Mouse (Mus musculus) right cerebral cortex, adult 2 months (tissue): ENCODE results near the gene Rag1.
A peak's percentile ranks its signal among the peaks of the same experiment; 100 is the strongest.

Source experiments
- DNase-seq, 2 experiments: peaks; one replicate each; pipeline ENCODE4 v3.0.0; 2021 to 2022; ENCODE audit warnings: low spot score in 2 of 2

Gene Rag1

GRCm38 (mm10) chr2:101638979-101639839 is 10.1 kb downstream of the Rag1 start:
- no peak for DNase-seq

- DNase-seq, result peak; percentile 89 to 93
Measured at GRCm38 (mm10) chr2:101628297-101629236, 20.7 kb downstream of the Rag1 start.

GRCm38 (mm10) chr2:101627227-101627626 is 22.1 kb downstream of the Rag1 start:
- no peak for DNase-seq

- DNase-seq, result no peak
Measured at GRCm38 (mm10) chr2:101624526-101624925, 24.8 kb downstream of the Rag1 start, which contains the start of gene Rag2. Gene Rag2, plus strand, starts transcription at chr2:101624718.

GRCm38 (mm10) chr2:101624011-101624410 is 25.3 kb downstream of the Rag1 start:
- no peak for DNase-seq

GRCm38 (mm10) chr2:101623042-101623441 is 26.3 kb downstream of the Rag1 start:
- DNase-seq, result no peak

GRCm38 (mm10) chr2:101621611-101622010 is 27.7 kb downstream of the Rag1 start:
- no peak for DNase-seq

- no peak for DNase-seq
Measured at GRCm38 (mm10) chr2:101620899-101621298, 28.4 kb downstream of the Rag1 start.

- DNase-seq, result no peak
Measured at GRCm38 (mm10) chr2:101618373-101618772, 30.9 kb downstream of the Rag1 start.

- DNase-seq, result no peak
Measured at GRCm38 (mm10) chr2:101615464-101616305, 33.6 kb downstream of the Rag1 start.

- DNase-seq, result no peak
Measured at GRCm38 (mm10) chr2:101610861-101611260, 38.4 kb downstream of the Rag1 start.

GRCm38 (mm10) chr2:101608232-101608894 is 40.9 kb downstream of the Rag1 start:
- no peak for DNase-seq

GRCm38 (mm10) chr2:101603099-101603498 is 46.2 kb downstream of the Rag1 start:
- no peak for DNase-seq

GRCm38 (mm10) chr2:101600703-101601102 is 48.6 kb downstream of the Rag1 start:
- DNase-seq, result peak; percentile 21 to 44

GRCm38 (mm10) chr2:101598190-101599181 is 50.8 kb downstream of the Rag1 start:
- DNase-seq, result peak in 1 of 2 experiments; percentile 48

- DNase-seq, result no peak
Measured at GRCm38 (mm10) chr2:101597186-101597585, 52.1 kb downstream of the Rag1 start.

- DNase-seq, result no peak
Measured at GRCm38 (mm10) chr2:101594681-101595080, 54.6 kb downstream of the Rag1 start.

- no peak for DNase-seq
Measured at GRCm38 (mm10) chr2:101592886-101593285, 56.4 kb downstream of the Rag1 start.

- no peak for DNase-seq
Measured at GRCm38 (mm10) chr2:101592023-101592841, 57.1 kb downstream of the Rag1 start.
